Mouse (Mus musculus) MEL (cell line): ENCODE results near the gene Olfr961. TPM values are rescaled to one million over a fixed set of nuclear protein-coding genes. Genes with fewer than 3 reads are reported as not detected.

ENCODE experiments used
- DNase-seq: peaks from one replicate; pipeline ENCODE4 v3.0.0; 2011; ENCODE audit warnings: low read depth, low spot score
- H3K27ac ChIP-seq: 2 replicates; pipeline ENCODE4 v1.5.1; 2012; ENCODE audit warnings: low read depth, mild to moderate bottlenecking, control low read depth, low read length, moderate library complexity; ENCODE audit not compliant: control insufficient read depth
- H3K27me3 ChIP-seq, 2 experiments: fragments of 150-350 bp in 1 of 2; sonication (generic) in 1 of 2; 2 replicates each; pipeline ENCODE4 v1.6.1; 2012; ENCODE audit warnings: low read length in 2 of 2, mild to moderate bottlenecking in 2 of 2, improper control_type of control experiment in 1 of 2, moderate library complexity in 1 of 2; ENCODE audit not compliant: insufficient read depth in 2 of 2, control insufficient read depth in 1 of 2
- H3K36me3 ChIP-seq, 2 experiments: 2 replicates each; pipeline ENCODE4 v1.6.1; 2012 to 2014; ENCODE audit warnings: low read length in 2 of 2, improper control_type of control experiment in 1 of 2, inconsistent platforms in 1 of 2, mild to moderate bottlenecking in 1 of 2; ENCODE audit not compliant: insufficient read depth in 2 of 2, control insufficient read depth in 1 of 2
- H3K4me1 ChIP-seq, 2 experiments: fragments of 150-350 bp in 1 of 2; sonication (generic) in 1 of 2; 2 replicates each; pipeline ENCODE4 v1.6.1; 2012; ENCODE audit warnings: low read length in 2 of 2, improper control_type of control experiment in 1 of 2, mild to moderate bottlenecking in 1 of 2; ENCODE audit not compliant: insufficient read depth in 2 of 2, control insufficient read depth in 1 of 2
- H3K4me3 ChIP-seq, 2 experiments: fragments of 150-350 bp in 1 of 2; sonication (generic) in 1 of 2; 2 replicates each; pipeline ENCODE4 v1.5.1; 2012; ENCODE audit warnings: low read depth in 2 of 2, low read length in 2 of 2, mild to moderate bottlenecking in 2 of 2, moderate library complexity in 2 of 2, control low read depth in 1 of 2, improper control_type of control experiment in 1 of 2; ENCODE audit not compliant: control insufficient read depth in 1 of 2, insufficient read depth in 1 of 2
- H3K79me2 ChIP-seq: 2 replicates; pipeline ENCODE4 v1.6.1; 2012; ENCODE audit warnings: mild to moderate bottlenecking, low read length, moderate library complexity; ENCODE audit not compliant: control insufficient read depth, poor library complexity, insufficient read depth
- H3K9ac ChIP-seq: 2 replicates; pipeline ENCODE4 v1.6.1; 2012; ENCODE audit warnings: low read depth, mild to moderate bottlenecking, control low read depth, low read length, moderate library complexity; ENCODE audit not compliant: control insufficient read depth, poor library complexity, severe bottlenecking
- H3K9me3 ChIP-seq: fragments of 150-350 bp; sonication (generic); replicated peaks from 2 replicates; pipeline ENCODE4 v1.6.1; 2012; ENCODE audit warnings: mild to moderate bottlenecking, low read length, improper control_type of control experiment, moderate library complexity; ENCODE audit not compliant: insufficient read depth
- ETS1 ChIP-seq: IDR thresholded peaks from 2 replicates; pipeline ENCODE4 v1.6.1; 2012; ENCODE audit warnings: low read depth, mild to moderate bottlenecking, inconsistent platforms, low read length, improper control_type of control experiment, moderate library complexity
- GABPA ChIP-seq: IDR thresholded peaks from 2 replicates; pipeline ENCODE4 v1.6.1; 2012; ENCODE audit warnings: low read depth, mild to moderate bottlenecking, inconsistent platforms, low read length, improper control_type of control experiment, moderate library complexity
- HCFC1 ChIP-seq: IDR thresholded peaks from 2 replicates; pipeline ENCODE4 v1.6.1; 2012; ENCODE audit warnings: low read depth, mild to moderate bottlenecking, inconsistent platforms, low read length, improper control_type of control experiment, moderate library complexity
- MAX ChIP-seq: IDR thresholded peaks from 2 replicates; pipeline ENCODE4 v1.6.1; 2011; ENCODE audit warnings: low read length, improper control_type of control experiment
- MAZ ChIP-seq: IDR thresholded peaks from 2 replicates; pipeline ENCODE4 v1.6.1; 2012; ENCODE audit warnings: low read depth, mild to moderate bottlenecking, inconsistent platforms, low read length, improper control_type of control experiment
- MXI1 ChIP-seq: IDR thresholded peaks from 2 replicates; pipeline ENCODE4 v1.6.1; 2011; ENCODE audit warnings: mild to moderate bottlenecking, low read depth, low read length, improper control_type of control experiment
- POLR2A ChIP-seq, 2 experiments: IDR thresholded peaks; 2 replicates each; pipeline ENCODE4 v1.6.1; 2011 to 2012; ENCODE audit warnings: low read length in 2 of 2, mild to moderate bottlenecking in 2 of 2, control low read depth in 1 of 2, improper control_type of control experiment in 1 of 2, low read depth in 1 of 2, moderate library complexity in 1 of 2; ENCODE audit not compliant: control insufficient read depth in 1 of 2, insufficient read depth in 1 of 2, poor library complexity in 1 of 2
- SIN3A ChIP-seq: IDR thresholded peaks from 2 replicates; pipeline ENCODE4 v1.6.1; 2012; ENCODE audit warnings: low read length, improper control_type of control experiment, inconsistent platforms
- TAL1 ChIP-seq: IDR thresholded peaks from 2 replicates; pipeline ENCODE4 v1.6.1; 2012; ENCODE audit warnings: mild to moderate bottlenecking, inconsistent platforms, low read length, moderate library complexity, mixed read lengths
- TCF12 ChIP-seq: IDR thresholded peaks from 2 replicates; pipeline ENCODE4 v1.6.1; 2014; ENCODE audit warnings: low read depth, mild to moderate bottlenecking, inconsistent platforms, low read length, improper control_type of control experiment, moderate library complexity
- USF1 ChIP-seq: IDR thresholded peaks from 2 replicates; pipeline ENCODE4 v1.6.1; 2014; ENCODE audit warnings: low read depth, mild to moderate bottlenecking, inconsistent platforms, low read length, improper control_type of control experiment, moderate library complexity
- polyA plus RNA-seq, 2 experiments: library from polyadenylated mRNA; stranded (reverse) in 1 of 2; unstranded in 1 of 2; fragments of >175 nt in 1 of 2; fragments of >200 nt in 1 of 2; gene quantifications; 2 replicates each; pipeline versions ENCODE4 v1.2.1 to v1.2.4; 2012; ENCODE audit warnings: low replicate concordance in 2 of 2, low read depth in 1 of 2; ENCODE audit not compliant: insufficient read length in 2 of 2, insufficient read depth in 1 of 2, missing spikeins in 1 of 2
- total RNA-seq: library from RNA; depleted of rRNA; stranded (reverse); fragments of 300-350 nt; gene quantifications from 2 replicates; pipeline ENCODE4 v1.2.3, GENCODE M21; 2012; rRNA removed

Olfr961 gene
- total RNA-seq = not detected in 2 replicates
- not detected for polyA plus RNA-seq

GRCm38 (mm10) chr9:39644785-39645184 lies at the start of gene Olfr961:
Olfr961 (plus strand) TSS chr9:39645085.
- H3K4me3 ChIP-seq = no peak within 1 kb of the TSS
- TF ChIP-seq TAL1 (no peak), USF1 (no peak)
- TF ChIP-seq, all 39 proteins: peak for 0
- no peaks in the 10 kb centered on the region for H3K9me3 ChIP-seq

GRCm38 (mm10) chr9:39602536-39603332 lies 42.2 kb upstream of the Olfr961 start:
- Histone ChIP-seq H3K9ac (no peak overlapping the region), H3K27me3 (no peaks in the 10 kb centered on the region), H3K4me1 (no peaks in the 10 kb centered on the region), H3K9me3 (no peaks in the 10 kb centered on the region), H3K27ac (no peak overlapping the region), H3K4me3 (no peak overlapping the region), H3K79me2 (no peaks in the 10 kb centered on the region), H3K36me3 (no peaks in the 10 kb centered on the region)
- no peak for DNase-seq
- TF ChIP-seq ETS1 = no peak

More at GRCm38 (mm10) chr9:39644785-39645184, at the start of gene Olfr961:
- no peaks in the 10 kb centered on the region for H3K4me1 ChIP-seq
- no peak within 1 kb of the TSS for H3K9ac ChIP-seq
- no peak within 1 kb of the TSS for H3K27ac ChIP-seq
- no peaks in the 10 kb centered on the region for H3K36me3 ChIP-seq
- DNase-seq = no peak
- H3K79me2 ChIP-seq = no peaks in the 10 kb centered on the region
- no peaks in the 10 kb centered on the region for H3K27me3 ChIP-seq

GRCm38 (mm10) chr9:39603333-39603845 lies 41.5 kb upstream of the Olfr961 start:
- H3K9ac ChIP-seq = no peak overlapping the region
- H3K4me1 ChIP-seq = no peaks in the 10 kb centered on the region
- TF ChIP-seq HCFC1 (no peak), SIN3A (no peak), MXI1 (no peak), POLR2A (IDR thresholded peaks at IDR 0.05; ENCODE audit: control insufficient read depth in 1 of 2, insufficient read depth in 1 of 2, low read depth in 1 of 2, low read length in 2 of 2, poor library complexity in 1 of 2) (no peak), GABPA (no peak), MAZ (no peak), TCF12 (no peak), MAX (no peak)
- H3K79me2 ChIP-seq = no peaks in the 10 kb centered on the region
- H3K4me3 ChIP-seq = no peak overlapping the region
- DNase-seq = no peak
- no peaks in the 10 kb centered on the region for H3K9me3 ChIP-seq
- no peaks in the 10 kb centered on the region for H3K27me3 ChIP-seq
- no peak overlapping the region for H3K27ac ChIP-seq
- H3K36me3 ChIP-seq = no peaks in the 10 kb centered on the region
